Mouse (Mus musculus) ES-Bruce4 (cell line): Measurements from ENCODE around the gene Pax7.
A peak's percentile ranks its signal among the peaks of the same experiment; 100 is the strongest.

Experiments
- CTCF ChIP-seq: IDR thresholded peaks from one replicate; pipeline ENCODE4 v1.8.1; 2011; ENCODE audit warnings: low read depth, low read length
- EP300 ChIP-seq: IDR thresholded peaks from 2 replicates; pipeline ENCODE4 v1.6.1; 2011; ENCODE audit warnings: low read depth, low read length; ENCODE audit not compliant: insufficient read depth
- POLR2A ChIP-seq: IDR thresholded peaks from one replicate; pipeline ENCODE4 v1.8.1; 2011; ENCODE audit warnings: low read length; ENCODE audit not compliant: insufficient read depth

DNA sequence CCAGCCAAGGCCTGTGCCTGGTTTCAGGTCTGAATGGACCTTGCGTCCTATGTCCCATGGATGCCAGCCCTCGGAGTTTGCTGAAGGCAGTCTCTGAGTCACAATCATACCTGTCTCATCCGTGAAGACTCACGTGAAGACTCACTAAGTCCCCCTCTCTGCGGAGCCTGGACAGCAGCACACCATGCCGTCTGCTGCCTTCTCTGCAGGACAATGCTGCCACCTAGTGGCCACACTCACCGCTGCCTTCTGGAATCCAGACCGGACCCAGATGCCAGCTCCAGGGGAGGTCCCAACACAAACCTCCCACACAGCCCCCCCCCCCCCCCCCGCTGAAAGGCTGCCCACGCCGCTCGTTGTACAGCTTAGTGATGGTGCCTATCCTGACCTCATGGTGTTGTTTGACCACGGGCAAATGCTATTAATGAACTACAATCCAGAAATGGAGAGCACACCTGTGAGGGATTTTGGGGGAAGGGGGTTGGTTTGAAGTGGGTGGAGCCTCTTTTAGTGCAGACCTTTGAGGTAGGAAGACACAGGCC is 25.4 kb upstream of the Pax7 start:
- TF ChIP-seq CTCF, result peak; percentile 99
- no peak for TF ChIP-seq POLR2A
- TF ChIP-seq EP300, result 0 out of 2 replicates have a peak, but pooled peaks have one; percentile 15
